Mouse (Mus musculus): Measurements from ENCODE around the gene Uqcr10. TPM values are rescaled to one million over a fixed set of nuclear protein-coding genes. Genes with fewer than 3 reads are reported as not detected.

Uqcr10 gene
- total RNA-seq (2012; rRNA removed), result 1,416 and 1,438 TPM in 2 replicates
- polyA plus RNA-seq (2012; ENCODE audit: insufficient read depth in 1 of 2, insufficient read length in 2 of 2, low read depth in 1 of 2, low replicate concordance in 2 of 2, missing spikeins in 1 of 2), result 100 to 1,000 TPM in 1 of 2 experiments, not detected in 1; 598 TPM

- H3K79me2 ChIP-seq (ENCODE audit: control insufficient read depth, insufficient read depth, low read length, poor library complexity), result peaks cover 28% of the 10 kb centered on the region
- H3K4me3 ChIP-seq (ENCODE audit: control insufficient read depth in 1 of 2, insufficient read depth in 1 of 2, low read depth in 2 of 2, low read length in 2 of 2), result peak within 1 kb of the TSS; percentile 68 to 96
- DNase-seq (ENCODE audit: low read depth, low spot score), result peak; percentile 100
- H3K4me1 ChIP-seq (ENCODE audit: control insufficient read depth in 1 of 2, insufficient read depth in 2 of 2, low read length in 2 of 2), result peaks cover 0 to 7% of the 10 kb centered on the region in 2 experiments; a peak in 2 of 4 replicates
- peak within 1 kb of the TSS; percentile 90 for H3K9ac ChIP-seq (ENCODE audit: control insufficient read depth, low read depth, low read length, poor library complexity, severe bottlenecking)
- H3K27ac ChIP-seq (ENCODE audit: control insufficient read depth, low read depth, low read length), result peak within 1 kb of the TSS; percentile 81
- H3K36me3 ChIP-seq (ENCODE audit: control insufficient read depth in 1 of 2, insufficient read depth in 2 of 2, low read length in 2 of 2), result peaks cover 0 to 16% of the 10 kb centered on the region in 2 experiments; a peak in 3 of 4 replicates
- no peaks in the 10 kb centered on the region for H3K27me3 ChIP-seq (ENCODE audit: control insufficient read depth in 1 of 2, insufficient read depth in 2 of 2, low read length in 2 of 2)
- no peaks in the 10 kb centered on the region for H3K9me3 ChIP-seq (replicated peaks; ENCODE audit: insufficient read depth, low read length)
- TF ChIP-seq JUND (IDR thresholded peaks at IDR 0.05; ENCODE audit: low read depth, low read length) (no peak), CHD2 (IDR thresholded peaks at IDR 0.05; ENCODE audit: low read length) (peak; percentile 84), TCF12 (IDR thresholded peaks at IDR 0.05; ENCODE audit: low read depth, low read length) (peak; percentile 63), ELF1 (IDR thresholded peaks at IDR 0.05; ENCODE audit: low read depth, low read length) (peak; percentile 98), ZKSCAN1 (IDR thresholded peaks at IDR 0.05; ENCODE audit: low read depth, low read length) (no peak), ZMIZ1 (IDR thresholded peaks at IDR 0.05; ENCODE audit: low read depth, low read length) (peak; percentile 73), CHD1 (IDR thresholded peaks at IDR 0.05; ENCODE audit: low read depth, low read length) (no peak), POLR2AphosphoS2 (IDR thresholded peaks at IDR 0.05; ENCODE audit: low read length) (peak; percentile 97), MXI1 (IDR thresholded peaks at IDR 0.05; ENCODE audit: low read depth, low read length) (peak; percentile 93), NRF1 (IDR thresholded peaks at IDR 0.05; ENCODE audit: insufficient read depth, low read depth, low read length, poor library complexity, severe bottlenecking) (peak; percentile 82), CTCF (IDR thresholded peaks at IDR 0.05 in 2 of 3, conservative IDR thresholded peaks at IDR 0.05 in 1 of 3; ENCODE audit: control insufficient read depth in 1 of 3, insufficient read depth in 1 of 3, low read depth in 2 of 3, low read length in 3 of 3, poor library complexity in 1 of 3, severe bottlenecking in 1 of 3) (no peak), POLR2AphosphoS5 (IDR thresholded peaks at IDR 0.05; ENCODE audit: borderline replicate concordance, low read depth, low read length) (no peak), MAX (IDR thresholded peaks at IDR 0.05; ENCODE audit: low read length) (peak; percentile 49), HCFC1 (IDR thresholded peaks at IDR 0.05; ENCODE audit: low read depth, low read length) (peak; percentile 97), SMC3 (IDR thresholded peaks at IDR 0.05; ENCODE audit: low read depth, low read length) (no peak), SIN3A (IDR thresholded peaks at IDR 0.05; ENCODE audit: low read length) (peak; percentile 99), USF2 (IDR thresholded peaks at IDR 0.05; ENCODE audit: borderline replicate concordance in 1 of 2, insufficient read depth in 1 of 2, low read depth in 1 of 2, low read length in 2 of 2) (no peak), UBTF (IDR thresholded peaks at IDR 0.05; ENCODE audit: borderline replicate concordance, insufficient read depth, low read depth, low read length) (no peak), TBP (IDR thresholded peaks at IDR 0.05; ENCODE audit: low read depth, low read length) (peak; percentile 80), MYC (IDR thresholded peaks at IDR 0.05; ENCODE audit: low read depth, low read length) (peak; percentile 97), RAD21 (IDR thresholded peaks at IDR 0.05; ENCODE audit: low read depth, low read length) (no peak), EP300 (IDR thresholded peaks at IDR 0.05; ENCODE audit: low read depth in 1 of 2, low read length in 2 of 2) (no peak), MYB (IDR thresholded peaks at IDR 0.05; ENCODE audit: low read depth, low read length) (no peak), E2F4 (IDR thresholded peaks at IDR 0.05; ENCODE audit: borderline replicate concordance, low read depth, low read length) (no peak), ETS1 (IDR thresholded peaks at IDR 0.05; ENCODE audit: low read depth, low read length) (no peak; the same call in 1 of the 2 replicates), BHLHE40 (IDR thresholded peaks at IDR 0.05; ENCODE audit: borderline replicate concordance, low read depth, low read length) (no peak), TAL1 (IDR thresholded peaks at IDR 0.05; ENCODE audit: low read length) (no peak), RCOR1 (IDR thresholded peaks at IDR 0.05; ENCODE audit: low read depth, low read length) (no peak), MEF2A (IDR thresholded peaks at IDR 0.05; ENCODE audit: extremely low read depth, insufficient replicate concordance, low read depth, low read length, poor library complexity, severe bottlenecking) (no peak), ZC3H11A (IDR thresholded peaks at IDR 0.05; ENCODE audit: low read depth, low read length) (no peak), ZNF384 (IDR thresholded peaks at IDR 0.05; ENCODE audit: low read depth, low read length) (no peak), KAT2A (conservative IDR thresholded peaks at IDR 0.05; ENCODE audit: low read depth, low read length) (peak; percentile 100), USF1 (IDR thresholded peaks at IDR 0.05; ENCODE audit: low read depth, low read length) (no peak), NELFE (IDR thresholded peaks at IDR 0.05; ENCODE audit: low read depth, low read length) (peak; percentile 97), POLR2A (IDR thresholded peaks at IDR 0.05; ENCODE audit: control insufficient read depth in 1 of 2, insufficient read depth in 1 of 2, low read depth in 1 of 2, low read length in 2 of 2, poor library complexity in 1 of 2) (peak; percentile 95 to 99)
These were observed at the start of gene Uqcr10, which contains the start of gene Zmat5 for GRCm38 (mm10) chr11:4704072-4704964. TSS of gene Uqcr10 (minus strand) at chr11:4704342. TSS of gene Zmat5 (plus strand) at chr11:4704678.
